Mouse (Mus musculus) lung, postnatal 0 days (tissue): ENCODE results near the gene Ankrd55. TPM values are rescaled to one million over a fixed set of nuclear protein-coding genes. Genes with fewer than 3 reads are reported as not detected.

Experiments
- ATAC-seq: fragments of 200-750 bp; cut with Nextera tagmentation; 2 replicates; pipeline ENCODE4 v1.8.0; 2017; ENCODE audit warnings: moderate library complexity
- DNase-seq: peaks from one replicate; pipeline ENCODE4 v3.0.0-alpha.2; 2016; ENCODE audit warnings: low spot score
- H3K27ac ChIP-seq: fragments of 300-500 bp; sonication (generic); 2 replicates; pipeline ENCODE4 v1.5.1; 2014; ENCODE audit warnings: antibody characterized with exemption, mild to moderate bottlenecking, low read length, mixed read lengths
- H3K27me3 ChIP-seq: fragments of 300-500 bp; sonication (generic); replicated peaks from 2 replicates; pipeline ENCODE4 v1.6.1; 2014; ENCODE audit warnings: low read length, mixed read lengths; ENCODE audit not compliant: insufficient read depth
- H3K36me3 ChIP-seq: fragments of 300-500 bp; sonication (generic); 2 replicates; pipeline ENCODE4 v1.6.1; 2014; ENCODE audit warnings: low read length, mixed read lengths; ENCODE audit not compliant: insufficient read depth
- H3K4me1 ChIP-seq: fragments of 300-500 bp; sonication (generic); 2 replicates; pipeline ENCODE4 v1.6.1; 2014; ENCODE audit warnings: antibody characterized with exemption, low read depth, low read length, mixed read lengths; ENCODE audit not compliant: insufficient read depth
- H3K4me2 ChIP-seq: fragments of 300-500 bp; sonication (generic); replicated peaks from 2 replicates; pipeline ENCODE4 v1.6.1; 2014; ENCODE audit warnings: low read depth, mild to moderate bottlenecking, low read length, moderate library complexity, mixed read lengths
- H3K4me3 ChIP-seq: fragments of 300-500 bp; sonication (generic); 2 replicates; pipeline ENCODE4 v1.5.1; 2014; ENCODE audit warnings: low read depth, low read length
- H3K9ac ChIP-seq: fragments of 300-500 bp; sonication (generic); replicated peaks from 2 replicates; pipeline ENCODE4 v1.6.1; 2014; ENCODE audit warnings: low read depth, mild to moderate bottlenecking
- H3K9me3 ChIP-seq: fragments of 300-500 bp; sonication (generic); 2 replicates; pipeline ENCODE4 v1.6.1; 2016; ENCODE audit warnings: low read length, mixed read lengths
- CTCF ChIP-seq: IDR thresholded peaks from 2 replicates; pipeline ENCODE4 v1.5.1; 2016; ENCODE audit warnings: antibody characterized with exemption, mild to moderate bottlenecking
- EP300 ChIP-seq: IDR thresholded peaks from 2 replicates; pipeline ENCODE4 v1.6.1; 2016; ENCODE audit warnings: antibody characterized with exemption, mild to moderate bottlenecking, control low read depth
- WGBS: fragments of 180-500 bp; shearing (Covaris S2); extraction: QIAGEN DNeasy Blood & Tissue Kit; methylation state at CpG from one replicate; pipeline ENCODE4 v1.1.7; 2014; 5-methylcytosine and 5-hydroxymethylcytosine counted together
- polyA plus RNA-seq: library from polyadenylated mRNA; unstranded; fragments of >200 nt; fragmentation: Nextera tagmentation; extraction: Ambion mirVana; gene quantifications from 2 replicates; pipeline ENCODE4 v1.2.1, GENCODE M21; 2015

Ankrd55 gene
- polyA plus RNA-seq, 1 experiment from 2014 or later, result 0.23 TPM

DNA sequence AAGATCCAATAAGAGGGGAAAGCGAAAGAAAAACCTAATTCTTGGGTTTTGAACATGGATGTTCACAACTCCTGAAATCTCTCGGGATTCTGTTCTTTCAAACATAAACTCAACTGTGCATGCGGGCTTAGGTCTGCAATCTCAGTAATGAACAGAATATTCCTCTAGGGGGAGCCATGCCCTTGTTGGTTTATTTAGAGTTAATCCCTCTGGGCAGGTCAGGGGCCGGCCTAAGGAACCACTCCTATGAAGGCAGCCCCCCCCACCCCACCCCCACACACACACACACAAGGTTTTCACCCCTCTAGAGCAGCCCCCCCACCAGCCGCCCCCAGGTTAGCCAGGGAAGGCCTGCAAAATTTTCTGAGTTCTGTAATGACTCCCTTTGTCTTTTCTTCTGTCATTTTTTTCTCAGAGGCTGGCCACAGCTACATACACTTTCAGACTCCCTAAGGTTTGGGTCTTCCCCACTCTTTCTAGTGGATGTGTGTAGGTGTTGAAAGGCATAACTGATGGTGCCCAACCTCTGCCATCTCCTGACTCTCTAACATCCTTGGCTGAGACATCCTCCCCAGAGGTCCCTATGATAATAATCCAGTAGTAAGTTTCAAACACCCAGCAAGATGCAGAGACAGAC, 16.2 kb upstream of the Ankrd55 start:
- H3K4me2 ChIP-seq, result no peak overlapping the region
- WGBS, result 29% methylated on average over 5 of the region's 5 CpGs
- no peak overlapping the region for H3K9ac ChIP-seq
- no peaks in the 10 kb centered on the region for H3K9me3 ChIP-seq
- H3K36me3 ChIP-seq, result no peaks in the 10 kb centered on the region
- DNase-seq, result peak; percentile 76
- H3K27ac ChIP-seq, result no peak overlapping the region
- H3K4me3 ChIP-seq, result no peak overlapping the region
- H3K4me1 ChIP-seq, result no peaks in the 10 kb centered on the region
- TF ChIP-seq CTCF (peak; percentile 70), EP300 (no peak)
- H3K27me3 ChIP-seq, result no peaks in the 10 kb centered on the region
- no peak; the same call in 1 of the 2 replicates for ATAC-seq

DNA sequence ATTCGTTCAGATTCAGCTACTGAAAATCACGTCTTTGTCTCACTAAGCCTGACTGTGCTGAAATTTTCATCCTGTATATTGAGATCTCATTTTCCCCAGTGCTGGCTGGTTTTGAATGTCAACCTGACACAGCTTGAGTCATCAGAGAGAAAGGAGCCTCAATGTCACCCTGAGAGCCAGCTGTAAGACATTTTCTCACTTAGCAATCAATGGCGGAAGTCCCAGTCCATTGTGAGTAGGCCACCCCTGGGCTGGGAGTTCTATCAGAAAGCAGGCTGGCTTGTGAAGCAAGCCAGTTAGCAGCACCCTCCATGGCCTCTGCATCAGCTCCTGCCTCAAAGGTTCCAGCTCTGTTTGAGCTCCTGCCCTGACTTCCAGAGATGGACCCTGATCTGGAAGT, 13.6 kb upstream of the Ankrd55 start:
- 86% methylated on average over 3 of the region's 3 CpGs for WGBS

DNA sequence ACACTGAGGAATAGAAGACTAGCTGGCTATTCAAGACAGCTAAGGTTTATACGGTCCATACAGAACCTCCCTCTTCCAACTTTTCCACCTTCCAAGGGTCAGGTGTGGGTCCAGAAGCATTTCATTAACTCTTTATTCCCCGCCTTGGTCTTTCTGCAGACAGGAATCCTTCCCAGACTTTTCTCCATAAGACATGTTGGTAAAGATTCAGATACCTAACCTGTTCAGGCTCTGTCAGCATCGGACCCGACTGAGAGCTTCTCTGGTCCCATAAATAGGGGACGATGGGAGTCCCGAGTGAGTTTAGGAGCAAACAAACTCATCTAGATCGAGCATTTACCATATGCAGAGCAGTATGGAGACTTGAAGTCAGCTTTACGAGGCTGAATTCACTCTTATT, 12.3 kb upstream of the Ankrd55 start:
- H3K9ac ChIP-seq, result no peak overlapping the region
- DNase-seq, result no peak
- H3K4me3 ChIP-seq, result no peak overlapping the region
- no peak overlapping the region for H3K27ac ChIP-seq
- no peak overlapping the region for H3K4me2 ChIP-seq
- H3K27me3 ChIP-seq, result no peaks in the 10 kb centered on the region
- no peaks in the 10 kb centered on the region for H3K9me3 ChIP-seq
- no peak for TF ChIP-seq EP300
- TF ChIP-seq CTCF, result no peak
- WGBS, result 78% methylated on average over 8 of the region's 8 CpGs
- ATAC-seq, result no peak
- H3K4me1 ChIP-seq, result no peaks in the 10 kb centered on the region
- H3K36me3 ChIP-seq, result no peaks in the 10 kb centered on the region

More for the DNA sequence above, 13.6 kb upstream of the Ankrd55 start:
- Histone ChIP-seq H3K9me3 (no peaks in the 10 kb centered on the region), H3K27me3 (no peaks in the 10 kb centered on the region), H3K4me2 (no peak overlapping the region), H3K9ac (no peak overlapping the region), H3K27ac (no peak overlapping the region), H3K36me3 (no peaks in the 10 kb centered on the region), H3K4me1 (no peaks in the 10 kb centered on the region), H3K4me3 (no peak overlapping the region)
- ATAC-seq (no peak), DNase-seq (no peak)
- TF ChIP-seq CTCF (no peak), EP300 (no peak)

DNA sequence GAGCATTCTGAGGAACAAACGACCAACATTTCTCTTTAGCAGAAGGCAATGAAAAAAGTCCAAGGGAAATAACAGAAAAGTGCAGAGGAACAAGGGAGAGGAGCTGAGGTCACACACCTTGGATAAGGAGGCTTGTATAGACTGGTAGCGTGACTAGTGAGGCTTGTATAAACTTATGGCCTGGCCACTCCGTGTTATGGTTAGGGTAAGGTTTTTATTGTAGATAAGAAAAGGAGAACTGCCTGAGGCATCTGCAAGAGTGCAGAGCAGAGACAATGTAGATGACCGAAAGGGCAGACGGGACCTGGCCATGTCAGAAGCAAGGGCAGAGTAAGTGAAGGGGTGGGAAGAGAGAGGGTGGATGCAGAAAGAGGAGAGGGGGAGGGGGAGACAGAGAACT, 10.7 kb upstream of the Ankrd55 start:
- no peaks in the 10 kb centered on the region for H3K9me3 ChIP-seq
- WGBS, result 60% methylated on average over 5 of the region's 5 CpGs
- H3K4me2 ChIP-seq, result no peak overlapping the region
- DNase-seq, result no peak
- no peaks in the 10 kb centered on the region for H3K27me3 ChIP-seq
- H3K4me3 ChIP-seq, result no peak overlapping the region
- no peaks in the 10 kb centered on the region for H3K4me1 ChIP-seq
- ATAC-seq, result no peak
- H3K27ac ChIP-seq, result no peak overlapping the region
- H3K9ac ChIP-seq, result no peak overlapping the region
- no peaks in the 10 kb centered on the region for H3K36me3 ChIP-seq
- TF ChIP-seq EP300 (no peak), CTCF (no peak)

DNA sequence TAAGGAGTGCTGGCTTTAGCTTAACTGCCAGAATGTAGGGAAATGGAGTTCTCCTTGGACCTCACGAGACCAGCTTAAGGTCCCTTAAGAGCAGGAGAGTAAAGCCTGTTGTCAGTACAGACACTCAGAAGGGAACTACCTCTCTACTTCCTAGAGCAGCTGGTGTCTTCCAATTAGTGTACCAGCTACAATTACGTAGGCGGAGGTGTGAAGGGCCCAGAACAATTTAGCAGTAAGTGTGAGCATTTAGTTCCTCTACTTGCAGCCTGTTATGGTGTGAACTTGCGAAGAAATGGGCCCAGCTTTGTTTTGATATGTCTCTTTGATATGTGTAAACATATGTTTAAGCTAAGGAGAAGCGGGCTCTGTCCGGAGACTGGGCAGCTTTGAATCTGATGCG, 10.0 kb upstream of the Ankrd55 start:
- no peaks in the 10 kb centered on the region for H3K9me3 ChIP-seq
- H3K4me3 ChIP-seq, result no peak overlapping the region
- H3K4me1 ChIP-seq, result no peaks in the 10 kb centered on the region
- H3K27me3 ChIP-seq, result no peaks in the 10 kb centered on the region
- no peaks in the 10 kb centered on the region for H3K36me3 ChIP-seq
- DNase-seq, result no peak
- H3K27ac ChIP-seq, result no peak overlapping the region
- no peak overlapping the region for H3K9ac ChIP-seq
- TF ChIP-seq EP300, result no peak
- TF ChIP-seq CTCF, result no peak
- 67% methylated on average over 7 of the region's 7 CpGs for WGBS
- no peak for ATAC-seq
- no peak overlapping the region for H3K4me2 ChIP-seq

DNA sequence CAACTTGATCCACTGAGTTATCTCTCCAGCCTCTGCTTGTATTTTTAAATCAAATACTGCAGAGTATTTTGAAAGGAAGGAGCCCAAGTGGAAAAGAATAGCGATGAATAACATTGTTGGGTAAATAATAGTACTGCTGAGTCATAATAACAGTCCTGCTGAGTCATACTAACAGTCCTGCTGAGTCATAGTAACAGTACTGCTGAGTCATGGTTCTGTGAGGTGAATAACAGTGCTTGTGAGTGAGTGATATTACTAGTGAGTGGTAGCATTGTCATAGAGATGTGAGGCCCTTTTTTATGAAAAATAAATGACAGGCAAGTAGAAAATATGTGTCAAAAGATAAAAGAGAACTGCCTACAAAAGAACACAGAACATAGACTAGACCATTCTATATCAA, 1.1 kb upstream of the Ankrd55 start:
- Histone ChIP-seq H3K27ac (no peak overlapping the region), H3K9ac (no peak overlapping the region), H3K36me3 (no peaks in the 10 kb centered on the region), H3K9me3 (no peaks in the 10 kb centered on the region), H3K4me2 (no peak overlapping the region), H3K4me3 (no peak overlapping the region), H3K27me3 (no peaks in the 10 kb centered on the region), H3K4me1 (peaks cover 8% of the 10 kb centered on the region; the same call in 1 of the 2 replicates)
- no peak for ATAC-seq
- no peak for DNase-seq
- 72% methylated on average over 1 of the region's 1 CpGs for WGBS
- TF ChIP-seq CTCF (no peak), EP300 (no peak)
